Mouse (Mus musculus): ENCODE results near the gene Park7.

The Park7 gene

DNA sequence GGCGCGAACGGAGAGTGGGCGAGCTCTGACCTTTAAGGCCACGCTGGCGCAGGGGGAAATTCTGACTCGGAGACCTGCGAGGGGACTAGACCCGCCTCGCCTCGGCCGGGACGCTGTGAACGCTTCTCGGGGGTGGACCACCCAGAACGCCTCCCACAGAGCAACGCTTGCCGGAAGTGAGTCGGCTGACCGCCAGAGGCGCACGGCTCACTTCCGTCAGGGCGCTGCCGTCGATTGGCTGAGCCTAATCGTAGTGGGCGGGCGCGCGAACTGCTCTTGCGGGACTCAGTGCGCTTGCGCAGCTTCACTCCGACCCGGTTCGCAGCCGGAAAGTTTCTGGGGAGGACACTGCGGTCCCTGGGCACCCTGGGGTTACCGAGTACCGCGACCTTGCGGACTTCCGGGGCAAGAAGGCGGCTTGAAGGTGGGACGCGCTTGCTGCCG lies at the start of gene Park7, which contains the start of gene Tnfrsf9:
Gene Park7, minus strand, starts transcription at position 148 of the 444 bp plus-strand sequence.
Gene Tnfrsf9, plus strand, starts transcription at position 273 of the 444 bp plus-strand sequence.
- Histone ChIP-seq H3K27me3 (ENCODE audit: control insufficient read depth, insufficient read depth, low read length, poor library complexity, severe bottlenecking) (no peaks in the 10 kb centered on the region), H3K36me3 (ENCODE audit: control insufficient read depth, insufficient read depth, low read length, poor library complexity, severe bottlenecking) (no peaks in the 10 kb centered on the region)
- peak; percentile 98 for DNase-seq (ENCODE audit: low read depth, low spot score)

DNA sequence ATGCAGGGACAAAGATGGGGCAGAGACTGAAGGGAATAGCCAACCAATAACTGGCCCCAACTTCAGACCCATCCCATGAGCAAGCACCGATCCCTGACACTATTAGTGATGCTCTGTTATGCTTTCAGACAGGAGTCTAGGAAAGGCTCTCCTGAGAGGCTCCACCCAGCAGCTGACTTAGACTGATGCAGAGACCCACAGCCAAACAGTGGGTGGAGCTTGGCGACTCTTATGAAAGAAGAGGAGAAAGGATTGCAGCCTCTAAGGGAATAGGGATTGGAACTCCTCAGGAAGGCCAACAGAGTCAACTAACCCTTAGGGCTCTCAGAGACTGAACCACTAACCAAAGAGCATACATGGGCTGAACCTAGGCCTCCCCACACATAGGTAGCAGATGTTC lies 49.5 kb upstream of the Park7 start:
- H3K27me3 ChIP-seq (ENCODE audit: control insufficient read depth, insufficient read depth, low read length, poor library complexity, severe bottlenecking) = no peaks in the 10 kb centered on the region
- no peak for DNase-seq (ENCODE audit: low read depth, low spot score)
- no peaks in the 10 kb centered on the region for H3K36me3 ChIP-seq (ENCODE audit: control insufficient read depth, insufficient read depth, low read length, poor library complexity, severe bottlenecking)

DNA sequence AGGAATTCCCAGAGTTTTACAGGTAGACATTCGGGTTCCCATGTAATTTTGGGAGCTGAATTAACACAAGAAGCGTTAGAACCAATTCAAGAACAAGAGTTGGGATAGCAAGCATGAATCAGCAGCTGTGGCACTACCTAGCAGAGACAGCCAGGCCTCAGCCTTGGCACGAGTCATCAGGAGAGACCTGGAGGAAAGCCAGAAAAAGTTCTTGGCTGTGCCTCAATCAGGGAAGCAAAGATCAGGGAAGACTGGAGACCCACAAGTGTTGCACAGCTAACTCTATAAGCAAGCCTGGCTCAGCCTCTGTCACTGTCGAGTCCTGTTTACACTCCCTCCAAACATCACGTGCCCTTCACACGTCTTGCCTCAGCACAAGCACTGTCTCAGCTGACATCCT lies 48.0 kb upstream of the Park7 start:
- Histone ChIP-seq H3K36me3 (ENCODE audit: control insufficient read depth, insufficient read depth, low read length, poor library complexity, severe bottlenecking) (no peaks in the 10 kb centered on the region), H3K27me3 (ENCODE audit: control insufficient read depth, insufficient read depth, low read length, poor library complexity, severe bottlenecking) (no peaks in the 10 kb centered on the region)
- DNase-seq (ENCODE audit: low read depth, low spot score) = no peak

DNA sequence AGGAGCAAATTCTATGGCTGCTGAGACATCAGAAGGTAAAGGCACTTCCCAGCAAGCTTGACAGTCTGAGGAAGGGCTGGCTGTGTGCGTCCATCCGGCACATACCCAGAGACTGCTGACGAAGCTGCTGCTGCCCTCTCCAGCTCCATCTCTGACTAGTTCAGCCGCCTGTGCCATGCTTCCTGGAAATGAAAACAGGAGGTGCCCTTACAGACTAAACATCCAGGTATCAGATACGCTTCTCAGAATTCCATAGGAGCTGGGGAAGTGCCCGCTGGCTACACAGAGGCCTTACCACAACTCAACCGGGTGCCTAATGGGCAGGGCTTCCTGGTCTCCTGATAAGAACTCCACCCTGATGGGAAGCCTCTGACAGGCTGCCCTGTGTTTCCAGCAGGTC lies 44.3 kb upstream of the Park7 start:
- Histone ChIP-seq H3K36me3 (ENCODE audit: control insufficient read depth, insufficient read depth, low read length, poor library complexity, severe bottlenecking) (no peaks in the 10 kb centered on the region), H3K27me3 (ENCODE audit: control insufficient read depth, insufficient read depth, low read length, poor library complexity, severe bottlenecking) (no peaks in the 10 kb centered on the region)
- DNase-seq (ENCODE audit: low read depth, low spot score) = no peak

DNA sequence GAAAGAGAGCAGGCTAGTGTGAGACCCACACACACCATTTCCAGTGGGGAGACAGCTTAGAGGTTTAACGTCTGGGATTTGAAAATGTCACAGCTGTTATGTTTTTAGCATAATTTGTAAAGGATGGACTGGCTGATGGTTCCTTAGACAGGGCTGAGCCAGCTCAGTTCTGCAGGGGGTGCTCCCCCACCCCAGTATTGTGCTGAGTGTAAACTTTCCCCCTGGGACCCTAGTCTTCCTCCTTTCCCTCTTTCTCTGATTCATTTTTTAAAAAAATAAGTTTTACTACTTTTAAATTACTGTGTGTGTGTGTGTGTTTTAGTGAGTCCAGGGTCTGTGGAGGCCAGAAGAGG lies 42.8 kb upstream of the Park7 start:
- H3K36me3 ChIP-seq (ENCODE audit: control insufficient read depth, insufficient read depth, low read length, poor library complexity, severe bottlenecking) = no peaks in the 10 kb centered on the region
- no peak for DNase-seq (ENCODE audit: low read depth, low spot score)

DNA sequence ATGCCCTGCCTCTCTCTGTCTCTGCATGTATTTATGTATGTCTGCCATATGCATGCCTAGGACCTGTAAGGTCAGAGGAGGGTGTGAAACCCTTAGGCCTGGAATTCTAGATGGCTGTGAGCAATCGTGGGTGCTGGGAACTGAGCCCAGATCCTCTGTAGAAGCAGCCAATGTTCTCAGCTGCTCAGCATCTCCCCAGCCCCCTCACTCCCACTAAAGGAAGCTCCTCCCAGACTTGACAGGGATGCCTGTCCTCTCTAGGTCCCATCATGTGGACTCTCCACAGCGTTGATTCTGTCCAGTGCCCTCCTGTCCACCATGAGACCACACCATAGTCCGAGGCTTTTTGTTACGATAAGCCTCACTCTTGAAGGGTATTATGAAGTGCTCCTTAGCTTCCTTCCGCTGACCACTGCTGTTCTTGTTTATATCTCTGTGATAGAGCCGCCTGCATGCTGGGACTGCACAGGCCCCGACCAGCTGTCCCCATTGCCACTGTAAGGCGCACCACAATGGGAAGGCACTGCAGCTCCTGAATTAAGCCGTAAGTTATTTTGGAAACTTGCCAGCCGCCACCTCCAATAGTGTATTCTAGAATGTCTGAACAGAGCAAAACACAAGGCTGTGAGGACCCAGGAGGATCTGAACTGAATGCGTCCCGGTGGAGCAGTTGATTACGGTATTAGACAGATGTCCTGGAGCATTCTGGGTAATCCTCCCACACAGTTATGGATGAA lies 42.3 kb upstream of the Park7 start:
- no peak for DNase-seq (ENCODE audit: low read depth, low spot score)
- Histone ChIP-seq H3K27me3 (ENCODE audit: control insufficient read depth, insufficient read depth, low read length, poor library complexity, severe bottlenecking) (no peaks in the 10 kb centered on the region), H3K36me3 (ENCODE audit: control insufficient read depth, insufficient read depth, low read length, poor library complexity, severe bottlenecking) (no peaks in the 10 kb centered on the region)

More for the DNA sequence above, 42.8 kb upstream of the Park7 start:
- no peaks in the 10 kb centered on the region for H3K27me3 ChIP-seq (ENCODE audit: control insufficient read depth, insufficient read depth, low read length, poor library complexity, severe bottlenecking)

DNA sequence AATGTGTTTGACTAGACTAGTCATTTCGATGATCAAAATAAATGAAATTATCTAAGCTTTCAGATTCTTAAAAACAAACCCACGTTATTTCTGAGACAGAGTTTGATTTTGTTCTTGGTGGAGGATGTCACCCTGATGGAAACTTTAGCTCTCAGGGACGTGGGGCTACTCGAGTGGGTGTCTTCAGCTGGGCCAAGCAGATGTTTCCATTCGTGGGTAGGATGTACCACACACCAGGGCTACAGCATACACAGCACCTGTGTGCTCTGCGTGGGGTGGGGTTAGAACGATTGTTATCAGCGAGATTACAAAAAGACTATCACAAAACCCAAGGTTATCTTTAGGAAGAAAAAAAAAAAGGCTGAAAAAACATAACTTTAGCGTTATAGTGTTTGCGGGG lies 36.7 kb upstream of the Park7 start:
- Histone ChIP-seq H3K27me3 (ENCODE audit: control insufficient read depth, insufficient read depth, low read length, poor library complexity, severe bottlenecking) (no peaks in the 10 kb centered on the region), H3K36me3 (ENCODE audit: control insufficient read depth, insufficient read depth, low read length, poor library complexity, severe bottlenecking) (no peaks in the 10 kb centered on the region)
- no peak for DNase-seq (ENCODE audit: low read depth, low spot score)

DNA sequence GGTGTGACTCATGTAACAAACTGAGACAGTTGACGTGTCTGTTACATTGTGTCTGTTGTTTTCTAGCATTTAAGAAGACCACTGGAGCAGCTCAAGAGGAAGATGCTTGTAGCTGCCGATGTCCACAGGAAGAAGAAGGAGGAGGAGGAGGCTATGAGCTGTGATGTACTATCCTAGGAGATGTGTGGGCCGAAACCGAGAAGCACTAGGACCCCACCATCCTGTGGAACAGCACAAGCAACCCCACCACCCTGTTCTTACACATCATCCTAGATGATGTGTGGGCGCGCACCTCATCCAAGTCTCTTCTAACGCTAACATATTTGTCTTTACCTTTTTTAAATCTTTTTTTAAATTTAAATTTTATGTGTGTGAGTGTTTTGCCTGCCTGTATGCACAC lies 30.5 kb upstream of the Park7 start:
- no peak for DNase-seq (ENCODE audit: low read depth, low spot score)
- Histone ChIP-seq H3K36me3 (ENCODE audit: control insufficient read depth, insufficient read depth, low read length, poor library complexity, severe bottlenecking) (no peaks in the 10 kb centered on the region), H3K27me3 (ENCODE audit: control insufficient read depth, insufficient read depth, low read length, poor library complexity, severe bottlenecking) (no peaks in the 10 kb centered on the region)

DNA sequence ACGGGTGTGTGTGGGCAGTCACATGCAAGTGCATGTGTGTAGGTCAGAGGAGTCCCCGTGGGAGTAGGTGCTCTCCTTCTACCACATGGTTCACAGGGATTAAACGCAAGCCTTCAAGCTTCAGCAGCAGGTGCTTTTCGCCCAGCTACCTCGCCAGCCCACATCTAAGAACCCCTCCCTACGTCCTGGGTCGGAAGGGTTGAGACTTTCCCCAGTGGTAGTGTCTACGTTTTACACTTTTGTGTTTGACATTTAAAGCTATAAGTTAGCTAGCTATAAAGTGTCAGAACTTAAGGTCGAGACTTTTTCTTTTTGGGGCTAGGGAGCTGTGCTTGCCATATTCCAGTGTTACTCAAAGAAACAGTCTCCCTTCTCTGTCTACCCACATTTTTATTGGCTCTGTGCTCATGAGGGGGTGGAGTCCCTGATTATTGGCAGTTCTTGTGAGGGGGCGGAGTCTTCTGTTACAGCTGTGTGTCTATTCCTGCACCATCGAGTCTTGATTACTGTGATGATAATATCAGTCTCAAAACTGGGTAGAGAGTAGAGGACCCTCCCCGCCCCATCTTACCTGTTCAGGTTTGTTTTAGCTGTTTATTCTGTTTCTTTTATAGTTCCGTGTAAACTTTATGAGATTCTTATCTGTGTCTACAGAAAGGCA lies 25.9 kb upstream of the Park7 start:
- no peaks in the 10 kb centered on the region for H3K27me3 ChIP-seq (ENCODE audit: control insufficient read depth, insufficient read depth, low read length, poor library complexity, severe bottlenecking)
- peak; percentile 10 for DNase-seq (ENCODE audit: low read depth, low spot score)

DNA sequence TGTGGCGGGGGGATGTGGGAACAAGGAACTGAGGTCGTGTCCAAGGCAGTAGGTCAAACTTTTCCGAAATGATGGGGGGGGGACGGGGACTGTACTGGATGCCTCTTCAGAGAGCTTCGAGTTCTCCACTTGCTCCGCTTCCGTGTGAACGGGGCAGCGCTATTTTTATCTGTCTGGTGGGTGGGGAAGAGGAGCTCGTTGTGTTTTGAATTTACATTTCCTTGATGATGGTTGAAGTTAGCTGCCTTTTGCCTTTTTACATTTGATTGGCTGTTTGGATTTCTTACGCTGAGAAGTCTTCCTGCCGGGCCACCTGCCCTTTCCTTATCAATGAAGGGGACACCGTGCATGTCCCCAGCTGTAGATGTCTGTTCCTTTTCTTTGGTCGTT lies 23.8 kb upstream of the Park7 start:
- H3K27me3 ChIP-seq (ENCODE audit: control insufficient read depth, insufficient read depth, low read length, poor library complexity, severe bottlenecking) = no peaks in the 10 kb centered on the region
- no peaks in the 10 kb centered on the region for H3K36me3 ChIP-seq (ENCODE audit: control insufficient read depth, insufficient read depth, low read length, poor library complexity, severe bottlenecking)
- no peak for DNase-seq (ENCODE audit: low read depth, low spot score)

More for the DNA sequence above, 25.9 kb upstream of the Park7 start:
- H3K36me3 ChIP-seq (ENCODE audit: control insufficient read depth, insufficient read depth, low read length, poor library complexity, severe bottlenecking) = no peaks in the 10 kb centered on the region

DNA sequence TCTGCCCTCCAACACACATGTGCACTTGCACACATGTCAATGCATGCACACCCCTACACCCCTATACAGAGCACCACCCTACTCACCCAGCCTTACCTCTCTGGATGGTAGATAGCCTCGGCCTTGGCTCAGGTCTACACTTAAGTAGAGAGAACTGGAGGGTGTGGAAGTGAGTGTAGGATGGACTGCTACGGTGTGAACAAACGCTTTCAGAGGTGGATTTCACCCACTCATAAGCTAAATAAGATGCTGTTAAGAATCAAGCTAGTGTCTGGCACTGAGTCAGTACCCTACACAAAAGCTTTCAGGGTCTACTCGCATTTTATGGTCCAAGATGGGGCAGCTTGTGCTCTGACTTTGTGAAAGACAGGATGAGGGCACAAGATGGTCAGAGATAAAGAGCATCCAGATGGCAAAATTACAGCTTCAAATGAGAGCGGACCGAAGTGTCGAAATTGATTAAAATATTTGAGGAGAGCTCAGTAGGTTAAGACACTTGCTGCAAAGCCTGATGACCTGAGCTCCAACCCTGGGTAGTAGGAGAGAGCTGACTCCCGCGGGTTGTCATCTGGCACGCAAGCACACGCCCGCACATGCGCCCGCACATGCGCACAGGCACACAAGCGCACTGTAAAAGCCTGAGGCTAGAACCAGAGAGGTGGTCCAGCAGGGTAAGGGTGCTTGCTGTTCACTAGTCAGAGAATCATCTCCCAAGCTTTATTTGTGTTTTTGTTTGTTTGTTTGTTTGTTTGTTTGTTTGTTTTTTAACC lies 23.2 kb upstream of the Park7 start:
- DNase-seq (ENCODE audit: low read depth, low spot score) = no peak
- no peaks in the 10 kb centered on the region for H3K36me3 ChIP-seq (ENCODE audit: control insufficient read depth, insufficient read depth, low read length, poor library complexity, severe bottlenecking)
- H3K27me3 ChIP-seq (ENCODE audit: control insufficient read depth, insufficient read depth, low read length, poor library complexity, severe bottlenecking) = no peaks in the 10 kb centered on the region

DNA sequence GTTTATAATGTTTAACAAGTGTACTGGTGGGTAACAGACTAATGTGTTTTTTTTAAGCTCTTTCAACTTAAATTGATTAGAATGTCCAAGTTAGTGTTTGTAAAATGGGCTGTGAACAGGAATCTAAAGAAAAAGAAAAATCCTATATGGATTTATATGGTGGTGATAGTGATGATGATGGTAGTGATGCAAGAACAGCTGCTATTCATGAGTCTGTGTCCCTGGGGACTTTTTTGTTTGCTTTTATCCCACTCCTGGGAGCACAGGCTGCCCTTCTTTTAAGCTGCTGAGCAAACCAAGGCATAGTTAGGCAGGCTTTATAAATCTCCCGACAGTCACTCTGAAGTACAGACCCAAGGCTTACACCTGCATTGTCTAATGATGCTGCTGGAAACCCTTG lies 19.3 kb upstream of the Park7 start:
- DNase-seq (ENCODE audit: low read depth, low spot score) = no peak
- H3K27me3 ChIP-seq (ENCODE audit: control insufficient read depth, insufficient read depth, low read length, poor library complexity, severe bottlenecking) = no peaks in the 10 kb centered on the region
- H3K36me3 ChIP-seq (ENCODE audit: control insufficient read depth, insufficient read depth, low read length, poor library complexity, severe bottlenecking) = no peaks in the 10 kb centered on the region

DNA sequence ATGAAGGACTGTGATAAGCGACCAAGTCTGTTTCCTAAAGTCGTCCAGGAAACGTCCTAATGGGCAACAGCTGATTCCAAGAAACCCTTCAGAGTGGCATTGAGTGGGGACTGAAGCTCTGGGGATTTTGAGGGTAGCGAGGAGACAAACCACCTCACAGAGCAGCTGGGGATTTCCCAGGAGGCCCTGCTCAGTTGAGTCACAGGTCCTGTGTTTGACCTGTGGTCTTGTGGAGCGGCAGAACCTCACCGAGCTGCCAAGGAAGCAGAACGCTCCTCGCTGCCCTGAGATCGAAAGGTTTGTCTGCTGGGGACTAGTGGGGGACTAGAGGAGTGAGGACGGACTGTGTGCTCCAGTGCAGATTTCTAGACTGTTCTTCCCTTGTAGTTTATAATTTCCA lies 13.6 kb upstream of the Park7 start:
- peak; percentile 49 for DNase-seq (ENCODE audit: low read depth, low spot score)

DNA sequence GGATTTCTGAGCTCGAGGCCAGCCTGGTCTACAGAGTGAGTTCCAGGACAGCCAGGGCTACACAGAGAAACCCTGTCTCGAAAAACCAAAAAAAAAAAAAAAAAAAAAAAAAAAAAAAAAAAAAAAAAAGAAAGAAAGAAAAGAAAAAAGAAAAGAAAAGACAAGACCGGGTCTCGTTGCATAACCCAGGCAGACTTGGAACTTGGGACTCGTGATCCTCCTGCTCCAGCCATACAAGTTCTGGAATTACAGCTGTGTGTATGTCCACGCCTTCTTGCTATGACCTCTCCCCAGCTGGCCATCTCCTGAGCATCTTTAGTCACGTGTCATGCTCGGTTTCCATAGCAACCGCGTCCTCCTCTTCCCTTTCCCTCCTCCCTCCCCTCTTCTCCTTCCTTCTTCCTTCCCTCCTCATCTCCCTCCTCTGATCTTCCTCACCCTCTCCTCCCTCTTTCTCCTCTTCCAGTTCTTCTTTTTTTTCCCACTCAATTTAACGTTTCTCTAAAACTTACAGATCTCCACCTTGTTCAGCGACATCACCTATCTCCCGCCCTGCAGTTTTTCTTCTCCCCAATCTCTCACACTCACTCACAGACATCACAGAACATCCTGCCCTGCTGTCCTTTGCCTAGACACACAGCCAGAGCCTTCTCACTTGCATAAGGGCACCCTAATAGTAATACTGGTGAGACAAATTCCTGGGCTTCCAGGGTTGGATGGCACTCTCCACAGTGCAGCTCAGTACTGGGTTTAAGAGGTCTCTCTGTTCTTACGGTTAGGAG lies 12.9 kb upstream of the Park7 start:
- DNase-seq (ENCODE audit: low read depth, low spot score) = peak; percentile 26
- no peaks in the 10 kb centered on the region for H3K36me3 ChIP-seq (ENCODE audit: control insufficient read depth, insufficient read depth, low read length, poor library complexity, severe bottlenecking)
- no peaks in the 10 kb centered on the region for H3K27me3 ChIP-seq (ENCODE audit: control insufficient read depth, insufficient read depth, low read length, poor library complexity, severe bottlenecking)

More for the DNA sequence above, 13.6 kb upstream of the Park7 start:
- Histone ChIP-seq H3K36me3 (ENCODE audit: control insufficient read depth, insufficient read depth, low read length, poor library complexity, severe bottlenecking) (no peaks in the 10 kb centered on the region), H3K27me3 (ENCODE audit: control insufficient read depth, insufficient read depth, low read length, poor library complexity, severe bottlenecking) (no peaks in the 10 kb centered on the region)
